Mouse (Mus musculus) embryonic fibroblast, embryonic 13.5 days (primary cell): Measurements from ENCODE around the gene Lhx2.

Experiments used
- CTCF ChIP-seq: IDR thresholded peaks from 2 replicates; pipeline ENCODE4 v1.5.1; 2011; ENCODE audit warnings: mild to moderate bottlenecking, control low read depth, low read length, moderate library complexity, borderline replicate concordance; ENCODE audit not compliant: insufficient read depth
- POLR2A ChIP-seq: IDR thresholded peaks from 2 replicates; pipeline ENCODE4 v1.6.1; 2011; ENCODE audit warnings: low read depth, mild to moderate bottlenecking, control low read depth, low read length, moderate library complexity

DNA sequence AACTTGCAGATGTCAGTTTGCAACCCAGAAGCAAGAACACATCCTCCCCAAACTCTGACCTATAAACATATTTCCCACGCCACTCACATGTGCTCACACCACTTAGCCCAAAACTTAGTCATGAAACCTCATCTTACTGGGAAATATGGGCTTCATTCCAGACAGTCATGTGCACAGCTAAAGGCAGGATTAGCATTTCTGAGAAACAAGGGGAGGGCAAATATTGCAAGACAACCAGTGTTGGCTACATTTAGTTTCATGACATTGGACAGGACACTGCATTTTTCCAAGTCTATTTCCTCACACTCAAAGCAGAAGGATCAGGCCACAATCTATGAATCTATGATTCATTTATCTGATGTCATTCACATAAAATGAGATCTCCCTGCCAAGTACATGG, 47.6 kb upstream of the Lhx2 start:
- no peak for TF ChIP-seq POLR2A
- TF ChIP-seq CTCF = no peak
